Mouse (Mus musculus) G1E (cell line): ENCODE measurements around the gene Patz1.

Experiments
- CTCF ChIP-seq: IDR thresholded peaks from 2 replicates; pipeline ENCODE4 v1.5.1; 2012; ENCODE audit warnings: low read depth, low read length, inconsistent platforms, mixed read lengths
- POLR2AphosphoS5 ChIP-seq: IDR thresholded peaks from 2 replicates; pipeline ENCODE4 v1.6.1; 2012; ENCODE audit warnings: low read depth, low read length, inconsistent platforms; ENCODE audit not compliant: insufficient replicate concordance
- TAL1 ChIP-seq: conservative IDR thresholded peaks from 2 replicates; pipeline ENCODE4 v1.6.1; 2012; ENCODE audit warnings: low read depth, low read length, inconsistent platforms, mixed read lengths

DNA sequence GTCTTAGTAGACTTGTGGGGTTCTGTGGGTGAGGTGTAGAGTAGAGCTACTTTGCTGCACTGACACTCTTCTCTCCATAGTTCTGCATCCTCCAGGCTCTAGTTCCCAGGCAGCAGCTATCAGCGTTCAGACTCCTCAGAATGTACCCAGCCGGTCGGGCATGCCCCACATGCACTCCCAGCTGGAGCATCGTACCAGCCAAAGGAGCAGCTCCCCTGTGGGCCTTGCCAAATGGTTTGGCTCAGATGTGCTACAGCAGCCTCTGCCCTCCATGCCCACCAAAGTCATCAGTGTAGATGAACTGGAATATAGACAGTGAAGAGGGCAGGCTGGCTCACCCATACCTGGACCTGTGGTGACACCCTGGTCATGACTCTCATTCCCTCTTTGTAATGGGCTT, 44.9 kb upstream of the Patz1 start:
- TF ChIP-seq CTCF (no peak), TAL1 (no peak), POLR2AphosphoS5 (no peak)
